Mouse (Mus musculus) limb, embryonic 12.5 days (tissue): Measurements from ENCODE around the gene Bag5. TPM values are rescaled to one million over a fixed set of nuclear protein-coding genes. Genes with fewer than 3 reads are reported as not detected.
A peak's percentile ranks its signal among the peaks of the same experiment; 100 is the strongest.
"Not testable (repeated sequence)": the region's sequence is repeated elsewhere in the genome, so short reads cannot be mapped to it uniquely, and the experiment has no call there.

Experiments
- ATAC-seq: fragments of 200-750 bp; cut with Nextera tagmentation; 2 replicates; pipeline ENCODE4 v1.8.0; 2017; ENCODE audit warnings: low read depth, moderate TSS enrichment; ENCODE audit not compliant: insufficient number of reproducible peaks, insufficient read depth, low FRiP score, low TSS enrichment
- H3K27ac ChIP-seq: fragments of 300-500 bp; sonication (generic); 2 replicates; pipeline ENCODE4 v1.5.1; 2016; ENCODE audit warnings: mild to moderate bottlenecking, moderate library complexity
- H3K27me3 ChIP-seq: fragments of 300-500 bp; sonication (generic); 2 replicates; pipeline ENCODE4 v1.6.1; 2016; ENCODE audit warnings: mild to moderate bottlenecking, moderate library complexity
- H3K36me3 ChIP-seq: fragments of 300-500 bp; sonication (generic); 2 replicates; pipeline ENCODE4 v1.6.1; 2016; ENCODE audit warnings: mild to moderate bottlenecking, moderate library complexity
- H3K4me1 ChIP-seq: fragments of 300-500 bp; sonication (generic); replicated peaks from 2 replicates; pipeline ENCODE4 v1.6.1; 2016
- H3K4me2 ChIP-seq: fragments of 300-500 bp; sonication (generic); 2 replicates; pipeline ENCODE4 v1.6.1; 2016; ENCODE audit warnings: mild to moderate bottlenecking, moderate library complexity
- H3K4me3 ChIP-seq: fragments of 300-500 bp; sonication (generic); replicated peaks from 2 replicates; pipeline ENCODE4 v1.5.1; 2016; ENCODE audit warnings: mild to moderate bottlenecking
- H3K9ac ChIP-seq: fragments of 300-500 bp; sonication (generic); replicated peaks from 2 replicates; pipeline ENCODE4 v1.6.1; 2016; ENCODE audit warnings: mild to moderate bottlenecking, moderate library complexity
- H3K9me3 ChIP-seq: fragments of 300-500 bp; sonication (generic); 2 replicates; pipeline ENCODE4 v1.6.1; 2016; ENCODE audit warnings: mild to moderate bottlenecking, moderate library complexity
- WGBS: fragments of 180-500 bp; shearing (Covaris S2); methylation state at CpG from one replicate; pipeline ENCODE4 v1.1.7; 2016; 5-methylcytosine and 5-hydroxymethylcytosine counted together
- polyA plus RNA-seq: library from polyadenylated mRNA; unstranded; fragments of >200 nt; fragmentation: Nextera tagmentation; extraction: Ambion mirVana; gene quantifications from 2 replicates; pipeline ENCODE4 v1.2.1, GENCODE M21; 2016

Gene Bag5
- polyA plus RNA-seq, 1 experiment from 2014 or later = 60.5 TPM

DNA sequence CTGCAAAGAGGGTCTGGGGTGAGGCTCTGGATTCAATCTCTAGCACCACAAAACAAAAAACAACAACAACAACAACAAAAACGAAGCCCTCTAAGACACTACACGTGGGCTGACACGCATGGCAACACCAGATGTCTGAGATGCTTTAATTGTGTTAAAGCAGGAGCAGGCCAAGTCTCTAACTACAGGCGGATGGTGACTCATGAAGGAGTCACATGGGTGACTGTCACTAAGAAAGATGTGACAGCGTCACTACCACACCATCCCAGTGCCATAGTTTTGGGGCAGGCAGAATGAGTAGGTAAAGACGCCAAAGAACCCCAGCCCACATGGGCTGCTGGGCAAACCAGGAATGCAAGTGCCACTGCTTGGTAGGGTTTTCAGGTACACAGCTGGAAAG is 39.4 kb upstream of the Bag5 start:
- Histone ChIP-seq H3K4me3 (no peak overlapping the region), H3K4me1 (peaks cover 6% of the 10 kb centered on the region), H3K4me2 (no peak overlapping the region), H3K36me3 (no peaks in the 10 kb centered on the region), H3K9me3 (no peaks in the 10 kb centered on the region), H3K9ac (no peak overlapping the region), H3K27me3 (no peaks in the 10 kb centered on the region), H3K27ac (no peak overlapping the region)
- ATAC-seq = no peak
- 90% methylated on average over 6 of the region's 6 CpGs for WGBS

DNA sequence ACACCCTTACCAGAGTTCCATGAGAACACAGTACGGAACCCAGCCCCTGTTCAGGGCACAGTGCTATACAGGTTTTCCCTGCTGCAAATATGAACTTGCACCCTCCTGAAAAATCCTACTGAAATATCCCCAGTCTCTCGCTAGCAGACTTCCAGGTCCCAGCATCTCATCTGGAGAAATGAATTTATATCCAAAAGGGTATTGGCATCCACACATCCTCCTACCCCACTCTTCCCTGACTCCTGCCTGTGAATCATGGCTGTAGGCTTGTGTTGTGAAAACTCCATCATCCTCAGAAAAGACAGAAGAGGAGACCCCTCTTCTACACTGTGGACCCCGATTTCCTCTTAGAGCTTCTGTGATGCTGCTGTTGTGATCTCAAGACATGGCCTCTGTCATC is 37.7 kb upstream of the Bag5 start:
- no peak overlapping the region for H3K27ac ChIP-seq
- H3K9ac ChIP-seq = no peak overlapping the region
- no peaks in the 10 kb centered on the region for H3K9me3 ChIP-seq
- 97% methylated on average over 3 of the region's 3 CpGs for whole genome bisulfite sequencing
- H3K4me2 ChIP-seq = no peak overlapping the region
- ATAC-seq = no peak
- H3K4me1 ChIP-seq = peaks cover 6% of the 10 kb centered on the region
- no peak overlapping the region for H3K4me3 ChIP-seq
- no peaks in the 10 kb centered on the region for H3K36me3 ChIP-seq
- H3K27me3 ChIP-seq = no peaks in the 10 kb centered on the region

DNA sequence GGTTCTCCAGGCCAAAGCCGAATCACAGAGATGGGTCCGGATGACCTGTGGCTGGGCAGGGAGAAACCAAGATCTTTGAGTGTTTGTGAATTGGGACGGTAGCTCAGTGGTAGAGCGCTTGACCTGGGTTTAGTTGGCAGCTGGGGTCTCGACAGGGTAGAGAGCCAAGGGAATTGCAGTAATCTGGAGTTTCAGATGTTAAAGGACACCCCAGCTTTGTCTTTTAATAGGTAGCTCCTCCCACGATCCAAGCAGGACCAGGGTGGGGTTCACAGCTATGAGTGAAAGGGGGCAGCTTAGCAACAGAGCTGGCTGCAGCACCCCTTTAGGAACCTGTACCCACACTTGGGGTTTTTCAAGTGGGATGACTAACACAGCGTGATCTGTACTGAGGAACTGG is 34.4 kb upstream of the Bag5 start:
- Histone ChIP-seq H3K9me3 (no peaks in the 10 kb centered on the region), H3K4me2 (no peak overlapping the region), H3K27ac (no peak overlapping the region), H3K9ac (no peak overlapping the region; the same call in 1 of the 2 replicates), H3K4me3 (no peak overlapping the region), H3K4me1 (peaks cover 10% of the 10 kb centered on the region), H3K27me3 (no peaks in the 10 kb centered on the region), H3K36me3 (no peaks in the 10 kb centered on the region)
- 77% methylated on average over 7 of the region's 7 CpGs for WGBS
- no peak for ATAC-seq

DNA sequence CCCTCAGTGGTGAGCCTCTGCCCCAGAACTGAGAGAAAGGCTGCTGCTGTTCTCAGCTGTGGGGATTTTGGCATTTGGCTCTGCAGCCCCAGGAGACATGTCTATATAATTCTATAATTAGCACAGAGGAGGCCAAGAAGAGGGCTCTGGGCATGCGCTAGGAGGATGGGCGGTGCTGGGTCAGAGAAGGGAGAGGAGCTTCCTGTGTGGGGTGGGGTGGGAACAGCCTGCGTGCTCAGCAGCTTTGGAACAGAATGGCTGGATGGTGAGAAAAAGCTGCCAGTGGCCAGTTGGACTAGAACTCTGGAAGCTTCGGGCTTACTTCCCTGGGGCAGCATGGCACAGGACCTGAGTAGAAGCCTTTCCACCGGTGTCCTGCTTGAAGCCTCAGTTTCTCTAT is 33.0 kb upstream of the Bag5 start:
- ATAC-seq = peak; percentile 47; the same call in 1 of the 2 replicates
- Histone ChIP-seq H3K9ac (no peak overlapping the region), H3K9me3 (no peaks in the 10 kb centered on the region), H3K27ac (no peak overlapping the region), H3K4me2 (no peak overlapping the region), H3K36me3 (no peaks in the 10 kb centered on the region), H3K27me3 (no peaks in the 10 kb centered on the region), H3K4me1 (peaks cover 10% of the 10 kb centered on the region), H3K4me3 (no peak overlapping the region)
- WGBS = 68% methylated on average over 5 of the region's 5 CpGs

DNA sequence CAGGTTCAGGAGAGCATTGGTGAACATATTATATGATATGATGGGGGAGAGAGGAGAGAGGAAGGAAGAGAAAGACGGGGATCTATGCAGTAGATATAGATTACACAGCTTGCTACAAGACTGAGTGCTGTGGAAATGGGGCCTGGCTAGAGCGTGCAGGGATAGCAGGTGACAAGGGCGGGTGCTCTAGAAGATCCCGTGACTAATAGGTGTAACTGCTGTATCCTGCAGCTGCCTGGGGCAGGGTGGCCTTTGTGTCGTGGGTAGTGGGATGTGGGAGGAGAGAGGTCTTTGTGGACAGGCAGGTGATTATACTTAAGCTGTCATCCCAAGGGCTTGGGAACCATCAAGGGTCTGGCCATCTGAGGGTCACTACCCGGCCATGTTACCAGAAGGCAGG is 32.2 kb upstream of the Bag5 start:
- Histone ChIP-seq H3K36me3 (no peaks in the 10 kb centered on the region), H3K27ac (no peak overlapping the region), H3K9ac (no peak overlapping the region), H3K4me1 (peaks cover 10% of the 10 kb centered on the region), H3K4me3 (no peak overlapping the region), H3K9me3 (no peaks in the 10 kb centered on the region), H3K4me2 (no peak overlapping the region), H3K27me3 (no peaks in the 10 kb centered on the region)
- 79% methylated on average over 6 of the region's 6 CpGs for WGBS
- no peak for ATAC-seq

DNA sequence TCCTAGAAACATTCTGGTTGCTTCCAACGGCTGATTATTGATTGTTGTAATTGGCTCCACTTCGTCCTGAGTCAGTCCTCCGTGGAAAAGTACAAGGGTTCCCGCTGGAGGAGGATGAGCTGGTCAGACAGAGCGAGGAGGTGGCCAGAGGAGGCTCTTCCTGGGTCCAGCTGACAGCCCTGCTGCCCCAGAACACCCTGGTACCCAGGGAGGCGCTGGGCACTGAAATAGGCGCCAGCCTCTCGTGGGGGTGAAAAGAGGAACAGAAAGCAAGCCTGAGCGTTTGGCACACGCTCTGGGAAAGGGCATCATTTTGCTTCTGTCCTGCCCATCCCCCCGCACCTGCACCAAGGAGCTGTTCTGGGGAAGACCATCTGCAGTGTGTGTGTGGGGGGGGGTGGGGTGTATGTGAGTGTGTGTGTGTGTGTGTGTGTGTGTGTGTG is 30.9 kb upstream of the Bag5 start:
- Histone ChIP-seq H3K9me3 (no peaks in the 10 kb centered on the region), H3K4me2 (no peak overlapping the region), H3K36me3 (no peaks in the 10 kb centered on the region), H3K9ac (no peak overlapping the region), H3K4me1 (peaks cover 10% of the 10 kb centered on the region), H3K27ac (no peak overlapping the region), H3K4me3 (no peak overlapping the region), H3K27me3 (no peaks in the 10 kb centered on the region)
- 81% methylated on average over 11 of the region's 11 CpGs for whole genome bisulfite sequencing
- ATAC-seq = no peak

DNA sequence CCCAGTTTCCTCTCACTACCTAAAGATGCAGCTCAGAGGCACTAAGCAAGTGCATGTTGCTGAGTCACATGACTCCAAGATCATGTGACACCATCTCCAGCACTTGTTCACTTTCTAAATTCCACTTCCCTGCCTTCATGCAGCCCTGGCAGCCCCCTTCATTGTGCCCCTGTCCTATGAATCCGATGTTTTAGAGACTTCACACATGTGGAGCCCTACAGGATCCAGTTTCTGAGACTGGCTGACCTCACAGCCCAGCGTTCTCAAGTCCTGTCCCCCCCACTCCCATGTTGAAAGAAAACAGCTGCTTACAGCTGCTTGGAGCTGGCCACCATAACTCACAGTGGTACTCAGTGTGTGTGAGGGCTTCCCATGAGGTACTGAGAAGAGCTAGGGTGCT is 30.4 kb upstream of the Bag5 start:
- Histone ChIP-seq H3K4me2 (no peak overlapping the region), H3K9me3 (no peaks in the 10 kb centered on the region), H3K27ac (peak overlapping the region; percentile 41; the same call in 1 of the 2 replicates), H3K27me3 (no peaks in the 10 kb centered on the region), H3K4me3 (no peak overlapping the region), H3K36me3 (no peaks in the 10 kb centered on the region), H3K9ac (no peak overlapping the region), H3K4me1 (peaks cover 10% of the 10 kb centered on the region)
- no peak for ATAC-seq
- 53% methylated on average over 2 of the region's 2 CpGs for WGBS

DNA sequence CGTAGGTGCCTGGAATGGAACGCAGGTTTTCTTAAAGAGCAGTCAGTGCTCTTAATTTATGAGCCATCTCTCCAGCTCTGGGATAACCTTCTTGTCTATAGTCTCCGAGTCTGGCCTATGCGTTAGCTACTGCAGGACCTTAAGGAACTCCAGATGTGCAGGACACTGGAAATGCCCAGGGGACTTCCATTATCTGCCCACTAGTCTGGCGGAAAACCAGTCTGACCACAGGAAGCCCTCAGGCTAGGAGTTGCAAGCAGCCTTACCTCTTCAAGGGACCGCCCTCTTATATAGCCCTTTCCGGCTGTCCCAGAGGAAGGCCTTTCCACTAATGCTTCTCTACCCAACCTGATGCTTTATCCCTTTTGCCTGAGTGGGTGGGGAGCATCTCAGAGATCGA is 28.3 kb upstream of the Bag5 start:
- Histone ChIP-seq H3K36me3 (no peaks in the 10 kb centered on the region), H3K9me3 (no peaks in the 10 kb centered on the region), H3K9ac (no peak overlapping the region), H3K4me1 (peaks cover 9% of the 10 kb centered on the region), H3K4me2 (no peak overlapping the region), H3K27me3 (no peaks in the 10 kb centered on the region), H3K27ac (no peak overlapping the region), H3K4me3 (no peak overlapping the region)
- no peak for ATAC-seq
- WGBS = 39% methylated on average over 8 of the region's 8 CpGs

DNA sequence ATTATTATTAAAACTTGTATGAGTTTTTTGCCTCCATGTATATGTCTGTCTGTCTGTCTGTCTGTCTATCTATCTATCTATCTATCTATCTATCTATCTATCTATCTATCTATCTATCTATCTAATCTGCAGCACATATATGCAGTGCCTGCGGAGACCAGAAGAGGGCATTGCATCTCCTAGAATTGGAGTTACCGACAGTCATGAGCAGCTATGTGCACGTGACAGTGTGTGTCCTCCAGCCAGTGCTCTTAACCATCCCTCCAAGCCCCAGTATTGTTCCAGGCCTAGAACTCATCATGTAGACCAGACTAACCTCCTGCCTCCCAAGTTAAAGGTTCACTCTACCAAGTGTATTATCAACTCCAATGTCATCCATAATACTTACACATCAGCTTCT is 25.7 kb upstream of the Bag5 start:
- H3K4me2 ChIP-seq = no peak overlapping the region
- no peak overlapping the region for H3K9ac ChIP-seq
- H3K27me3 ChIP-seq = no peaks in the 10 kb centered on the region
- 19% methylated on average over 3 of the region's 3 CpGs for WGBS
- no peaks in the 10 kb centered on the region for H3K9me3 ChIP-seq
- H3K27ac ChIP-seq = no peak overlapping the region
- H3K4me3 ChIP-seq = no peak overlapping the region
- no peak for ATAC-seq
- peaks cover 3% of the 10 kb centered on the region; the same call in 1 of the 2 replicates for H3K36me3 ChIP-seq
- no peaks in the 10 kb centered on the region for H3K4me1 ChIP-seq

DNA sequence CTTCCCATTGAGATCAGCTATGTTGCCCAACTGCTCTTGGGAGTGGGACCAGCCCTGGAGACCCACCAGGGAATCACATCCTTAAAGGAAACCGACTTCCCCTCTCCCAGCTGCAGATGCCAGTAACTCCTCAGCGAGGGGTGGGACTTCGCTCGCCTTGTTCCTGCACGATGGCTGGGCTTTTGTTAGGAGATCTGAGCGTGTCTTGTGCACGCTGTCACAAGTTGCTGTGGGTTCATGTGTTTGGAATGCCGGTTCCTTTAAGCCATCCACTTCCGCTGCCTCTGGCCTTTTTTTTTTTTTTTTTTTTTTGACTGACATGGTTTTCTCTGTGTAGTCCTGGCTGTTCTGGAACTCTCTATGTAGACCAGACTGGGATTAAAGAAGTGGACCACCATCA is 24.3 kb upstream of the Bag5 start:
- ATAC-seq = no peak
- Histone ChIP-seq H3K27me3 (no peaks in the 10 kb centered on the region), H3K36me3 (peaks cover 8% of the 10 kb centered on the region; the same call in 1 of the 2 replicates), H3K4me3 (no peak overlapping the region), H3K4me1 (peaks cover 4% of the 10 kb centered on the region; the same call in 1 of the 2 replicates), H3K4me2 (no peak overlapping the region), H3K27ac (no peak overlapping the region), H3K9me3 (no peaks in the 10 kb centered on the region), H3K9ac (no peak overlapping the region)
- 67% methylated on average over 9 of the region's 9 CpGs for WGBS

DNA sequence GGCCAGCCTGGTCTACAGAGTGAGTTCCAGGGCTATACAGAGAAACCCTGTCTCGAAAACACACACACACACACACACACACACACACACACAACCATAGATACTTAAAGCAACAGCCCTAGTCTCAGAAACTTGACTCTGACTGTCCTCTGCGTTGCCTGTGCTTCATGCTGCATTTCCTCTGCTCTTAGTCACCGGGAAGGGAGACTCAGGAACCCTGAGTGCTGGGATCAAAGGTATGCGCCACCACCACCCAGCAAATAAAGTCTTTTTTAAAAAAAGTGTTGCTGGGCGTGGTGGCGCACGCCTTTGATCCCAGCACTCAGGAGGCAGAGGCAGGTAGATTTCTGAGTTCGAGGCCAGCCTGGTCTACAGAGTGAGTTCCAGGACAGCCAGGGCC is 23.6 kb upstream of the Bag5 start:
- WGBS = 79% methylated on average over 8 of the region's 8 CpGs
- H3K4me1 ChIP-seq, H3K27me3 ChIP-seq, H3K9ac ChIP-seq, H3K27ac ChIP-seq, H3K9me3 ChIP-seq, H3K4me2 ChIP-seq, ATAC-seq, H3K4me3 ChIP-seq: not testable (repeated sequence)
- H3K36me3 ChIP-seq = peaks cover 12% of the 10 kb centered on the region; the same call in 1 of the 2 replicates

DNA sequence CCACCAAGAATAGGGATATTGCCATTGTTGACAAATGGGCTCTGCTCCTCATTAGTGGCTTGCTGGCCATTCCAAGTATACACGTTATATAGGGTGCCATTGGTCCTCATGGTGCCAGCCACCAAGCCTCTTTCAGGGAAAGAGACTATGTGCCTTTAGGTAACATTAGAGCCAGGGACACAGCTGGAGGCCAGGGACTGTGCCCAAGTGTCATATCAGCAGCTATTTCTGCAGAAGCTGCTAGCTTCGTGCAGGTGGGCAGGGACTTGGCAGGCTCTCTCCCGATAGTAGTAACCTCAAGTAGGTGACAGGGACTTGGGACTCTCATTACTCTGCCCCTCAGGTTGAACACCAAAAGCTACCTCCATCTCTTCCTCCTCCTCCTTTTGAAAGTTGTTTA is 21.9 kb upstream of the Bag5 start:
- Histone ChIP-seq H3K4me1 (peaks cover 4% of the 10 kb centered on the region; the same call in 1 of the 2 replicates), H3K9me3 (no peaks in the 10 kb centered on the region), H3K27me3 (no peaks in the 10 kb centered on the region), H3K4me3 (no peak overlapping the region), H3K27ac (no peak overlapping the region), H3K4me2 (no peak overlapping the region), H3K9ac (no peak overlapping the region), H3K36me3 (peaks cover 17% of the 10 kb centered on the region; the same call in 1 of the 2 replicates)
- ATAC-seq = no peak
- 85% methylated on average over 3 of the region's 3 CpGs for WGBS
